Mouse (Mus musculus): ENCODE measurements around the gene Dlx2. TPM values are rescaled to one million over a fixed set of nuclear protein-coding genes. Genes with fewer than 3 reads are reported as not detected.

The Dlx2 gene
- polyA plus RNA-seq, 1 experiment = 16.0 TPM

GRCm38 (mm10) chr2:71516995-71517394 is 29.6 kb downstream of the Dlx2 start:
- Histone ChIP-seq H3ac (ENCODE audit: control insufficient read depth, insufficient read length, low read depth) (no peak overlapping the region), H3K36me3 (ENCODE audit: control insufficient read depth, insufficient read depth) (no peaks in the 10 kb centered on the region), H3K79me2 (ENCODE audit: control insufficient read depth, insufficient read depth) (no peaks in the 10 kb centered on the region), H3K4me3 (ENCODE audit: insufficient read depth, poor library complexity, severe bottlenecking) (no peak overlapping the region), H3K27me3 (ENCODE audit: control insufficient read depth, insufficient read depth, insufficient read length) (no peaks in the 10 kb centered on the region), H3K79me3 (ENCODE audit: low read depth) (no peaks in the 10 kb centered on the region)
- TF ChIP-seq CTCF (IDR thresholded peaks at IDR 0.05; ENCODE audit: control insufficient read depth, insufficient read depth, insufficient read length) (no peak), MAX (IDR thresholded peaks at IDR 0.05) (no peak), MYOG (IDR thresholded peaks at IDR 0.05; ENCODE audit: control insufficient read depth, extremely low read depth, insufficient read length) (no peak), CEBPB (IDR thresholded peaks at IDR 0.05; ENCODE audit: low read depth) (no peak), FOSL1 (IDR thresholded peaks at IDR 0.05; ENCODE audit: insufficient read depth, low read length, poor library complexity, severe bottlenecking) (no peak), MYOD1 (IDR thresholded peaks at IDR 0.05; ENCODE audit: control insufficient read depth, insufficient read length, low read depth) (no peak), USF1 (IDR thresholded peaks at IDR 0.05; ENCODE audit: low read depth) (no peak)

- Histone ChIP-seq H3K27me3 (ENCODE audit: control insufficient read depth, insufficient read depth, insufficient read length) (no peaks in the 10 kb centered on the region), H3K79me3 (ENCODE audit: low read depth) (no peaks in the 10 kb centered on the region), H3K79me2 (ENCODE audit: control insufficient read depth, insufficient read depth) (no peaks in the 10 kb centered on the region), H3K4me3 (ENCODE audit: insufficient read depth, poor library complexity, severe bottlenecking) (no peak overlapping the region), H3ac (ENCODE audit: control insufficient read depth, insufficient read length, low read depth) (no peak overlapping the region), H3K36me3 (ENCODE audit: control insufficient read depth, insufficient read depth) (peaks cover 7% of the 10 kb centered on the region)
- TF ChIP-seq FOSL1 (IDR thresholded peaks at IDR 0.05; ENCODE audit: insufficient read depth, low read length, poor library complexity, severe bottlenecking) (no peak), MAX (IDR thresholded peaks at IDR 0.05) (no peak), MYOG (IDR thresholded peaks at IDR 0.05; ENCODE audit: control insufficient read depth, extremely low read depth, insufficient read length) (no peak), CEBPB (IDR thresholded peaks at IDR 0.05; ENCODE audit: low read depth) (no peak)
These were observed 34.2 kb downstream of the Dlx2 start for GRCm38 (mm10) chr2:71512326-71512725.

DNA sequence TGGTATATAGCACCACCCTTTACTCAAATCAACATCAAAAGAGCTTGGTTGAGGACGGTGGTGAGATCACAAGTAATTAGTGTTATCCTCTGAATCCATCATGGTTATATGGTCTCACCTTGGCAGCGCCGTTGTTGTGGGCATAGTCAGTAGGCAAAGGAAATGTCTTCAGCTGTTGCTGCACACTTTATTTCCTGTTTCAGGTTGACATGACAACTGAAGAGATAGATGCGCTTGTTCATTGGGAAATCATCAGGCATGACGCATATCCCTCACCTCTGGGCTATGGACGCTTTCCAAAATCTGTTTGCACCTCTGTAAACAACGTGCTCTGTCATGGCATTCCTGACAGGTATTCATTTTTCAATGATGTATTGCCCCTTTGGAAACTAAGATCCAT is 35.3 kb downstream of the Dlx2 start:
- Histone ChIP-seq H3ac (ENCODE audit: control insufficient read depth, insufficient read length, low read depth) (no peak overlapping the region), H3K4me3 (ENCODE audit: insufficient read depth, poor library complexity, severe bottlenecking) (no peak overlapping the region), H3K79me2 (ENCODE audit: control insufficient read depth, insufficient read depth) (no peaks in the 10 kb centered on the region), H3K27me3 (ENCODE audit: control insufficient read depth, insufficient read depth, insufficient read length) (no peaks in the 10 kb centered on the region), H3K36me3 (ENCODE audit: control insufficient read depth, insufficient read depth) (peaks cover 7% of the 10 kb centered on the region), H3K79me3 (ENCODE audit: low read depth) (no peaks in the 10 kb centered on the region)
- TF ChIP-seq USF1 (IDR thresholded peaks at IDR 0.05; ENCODE audit: low read depth) (no peak), MYOD1 (IDR thresholded peaks at IDR 0.05; ENCODE audit: control insufficient read depth, insufficient read length, low read depth) (no peak), MYOG (IDR thresholded peaks at IDR 0.05; ENCODE audit: control insufficient read depth, extremely low read depth, insufficient read length) (no peak), CTCF (IDR thresholded peaks at IDR 0.05; ENCODE audit: control insufficient read depth, insufficient read depth, insufficient read length) (no peak), CEBPB (IDR thresholded peaks at IDR 0.05; ENCODE audit: low read depth) (no peak), FOSL1 (IDR thresholded peaks at IDR 0.05; ENCODE audit: insufficient read depth, low read length, poor library complexity, severe bottlenecking) (no peak), MAX (IDR thresholded peaks at IDR 0.05) (no peak)

GRCm38 (mm10) chr2:71504852-71505251 is 41.7 kb downstream of the Dlx2 start:
- Histone ChIP-seq H3K27me3 (ENCODE audit: control insufficient read depth, insufficient read depth, insufficient read length) (no peaks in the 10 kb centered on the region), H3ac (ENCODE audit: control insufficient read depth, insufficient read length, low read depth) (no peak overlapping the region), H3K79me2 (ENCODE audit: control insufficient read depth, insufficient read depth) (no peaks in the 10 kb centered on the region), H3K4me3 (ENCODE audit: insufficient read depth, poor library complexity, severe bottlenecking) (no peak overlapping the region), H3K79me3 (ENCODE audit: low read depth) (no peaks in the 10 kb centered on the region), H3K36me3 (ENCODE audit: control insufficient read depth, insufficient read depth) (no peaks in the 10 kb centered on the region)
- TF ChIP-seq MYOD1 (IDR thresholded peaks at IDR 0.05; ENCODE audit: control insufficient read depth, insufficient read length, low read depth) = no peak
- no peak for TF ChIP-seq MAX (IDR thresholded peaks at IDR 0.05)
- no peak for TF ChIP-seq FOSL1 (IDR thresholded peaks at IDR 0.05; ENCODE audit: insufficient read depth, low read length, poor library complexity, severe bottlenecking)
- TF ChIP-seq MYOG (IDR thresholded peaks at IDR 0.05; ENCODE audit: control insufficient read depth, extremely low read depth, insufficient read length) = no peak
- no peak for TF ChIP-seq CEBPB (IDR thresholded peaks at IDR 0.05; ENCODE audit: low read depth)
- TF ChIP-seq USF1 (IDR thresholded peaks at IDR 0.05; ENCODE audit: low read depth) = no peak
- TF ChIP-seq CTCF (IDR thresholded peaks at IDR 0.05; ENCODE audit: control insufficient read depth, insufficient read depth, insufficient read length) = no peak

GRCm38 (mm10) chr2:71499276-71500230 is 47.0 kb downstream of the Dlx2 start:
- no peak overlapping the region for H3ac ChIP-seq (ENCODE audit: control insufficient read depth, insufficient read length, low read depth)
- H3K4me3 ChIP-seq (ENCODE audit: insufficient read depth, poor library complexity, severe bottlenecking) = no peak overlapping the region
- peak; percentile 28 for TF ChIP-seq CEBPB (IDR thresholded peaks at IDR 0.05; ENCODE audit: low read depth)
- TF ChIP-seq MYOG (IDR thresholded peaks at IDR 0.05; ENCODE audit: control insufficient read depth, extremely low read depth, insufficient read length) = no peak
- TF ChIP-seq CTCF (IDR thresholded peaks at IDR 0.05; ENCODE audit: control insufficient read depth, insufficient read depth, insufficient read length) = no peak
- TF ChIP-seq FOSL1 (IDR thresholded peaks at IDR 0.05; ENCODE audit: insufficient read depth, low read length, poor library complexity, severe bottlenecking) = no peak
- no peak for TF ChIP-seq MAX (IDR thresholded peaks at IDR 0.05)
- TF ChIP-seq MYOD1 (IDR thresholded peaks at IDR 0.05; ENCODE audit: control insufficient read depth, insufficient read length, low read depth) = no peak
- H3K27me3 ChIP-seq (ENCODE audit: control insufficient read depth, insufficient read depth, insufficient read length) = no peaks in the 10 kb centered on the region
- H3K36me3 ChIP-seq (ENCODE audit: control insufficient read depth, insufficient read depth) = no peaks in the 10 kb centered on the region
- H3K79me2 ChIP-seq (ENCODE audit: control insufficient read depth, insufficient read depth) = no peaks in the 10 kb centered on the region
- H3K79me3 ChIP-seq (ENCODE audit: low read depth) = no peaks in the 10 kb centered on the region

Data from C2C12 (cell line).